Mouse (Mus musculus) thymus, postnatal 14 days (tissue): ENCODE measurements around the gene Prrt2.
A peak's percentile ranks its signal among the peaks of the same experiment; 100 is the strongest.

Experiments used
- DNase-seq: peaks from one replicate; pipeline ENCODE4 v3.0.0; 2021

Gene Prrt2

DNA sequence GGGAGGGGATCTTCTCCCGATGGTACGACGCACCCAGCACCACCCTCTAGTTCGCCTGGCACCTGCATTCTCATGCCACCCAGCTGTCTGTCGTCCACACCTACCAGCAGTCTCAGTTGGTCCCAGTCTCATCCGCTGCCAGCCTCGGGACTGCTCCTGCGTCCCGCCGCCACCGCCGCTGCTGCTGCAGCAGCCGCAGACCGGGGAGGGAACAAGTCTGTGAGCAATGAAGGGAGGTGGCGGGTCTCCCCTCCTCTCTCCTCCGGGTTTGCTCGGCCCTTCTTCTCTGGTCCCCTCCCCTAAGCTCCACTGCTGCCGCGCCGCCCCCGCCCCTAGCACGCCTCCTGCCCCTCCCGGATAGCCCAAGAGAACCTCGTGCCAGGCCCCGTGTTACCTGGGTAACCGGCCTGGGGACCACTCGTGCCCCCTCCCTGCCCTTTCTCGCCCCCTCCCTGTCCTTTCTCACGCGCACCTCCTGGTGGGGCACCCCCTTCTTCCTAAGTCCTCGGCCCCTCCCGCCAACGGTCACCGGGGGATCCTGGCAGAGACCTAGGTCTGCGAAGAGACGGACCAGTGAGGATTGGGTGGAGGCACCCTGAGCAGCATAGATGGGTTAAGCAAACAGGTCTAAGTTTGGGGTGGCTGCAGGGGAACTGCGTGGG is at the start of gene Prrt2, which contains the start of gene Gm42742:
Prrt2 (minus strand) TSS at position 311 of the 662 bp plus-strand sequence.
Gm42742 (minus strand) TSS at position 197 of the 662 bp plus-strand sequence.
- DNase-seq = peak; percentile 80

DNA sequence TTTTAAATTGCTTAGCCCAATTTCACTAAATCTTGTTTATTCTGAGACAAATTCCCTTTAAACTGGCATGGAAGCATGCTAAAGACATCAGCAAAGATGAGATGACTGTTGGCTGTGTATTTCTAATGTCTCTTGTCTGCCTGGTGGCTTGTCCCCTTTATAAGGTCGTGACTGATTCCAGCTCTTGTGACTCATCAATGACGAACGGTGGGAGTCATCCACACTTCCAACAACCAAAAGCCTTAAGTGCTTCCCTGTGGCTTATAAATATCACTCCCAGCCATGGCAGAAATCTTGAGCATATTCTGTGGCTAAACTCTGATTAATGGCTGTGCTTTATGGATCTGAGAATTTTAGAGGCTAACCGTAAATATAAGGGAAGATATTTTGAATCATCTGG is 45.3 kb upstream of the Prrt2 start:
- no peak for DNase-seq

DNA sequence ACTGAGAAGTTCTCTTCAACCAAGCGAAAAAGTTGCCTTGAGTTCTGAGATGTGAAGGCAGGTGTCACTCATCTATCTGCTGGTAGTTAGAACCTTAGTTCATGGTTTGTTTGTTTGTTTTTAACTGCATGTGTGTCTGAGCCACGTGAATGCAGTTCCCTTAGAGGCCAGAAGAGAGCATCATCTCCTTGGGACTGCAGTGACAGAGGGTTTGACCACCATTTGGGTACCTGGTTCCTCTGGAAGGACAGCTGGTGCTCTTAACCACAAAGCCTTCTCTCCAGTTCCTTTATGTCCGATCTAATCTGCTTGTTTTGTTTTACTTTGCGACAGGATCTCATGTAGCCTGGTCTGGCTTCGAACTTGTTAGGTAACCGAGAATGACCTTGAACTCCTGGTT is 44.5 kb upstream of the Prrt2 start:
- no peak for DNase-seq

DNA sequence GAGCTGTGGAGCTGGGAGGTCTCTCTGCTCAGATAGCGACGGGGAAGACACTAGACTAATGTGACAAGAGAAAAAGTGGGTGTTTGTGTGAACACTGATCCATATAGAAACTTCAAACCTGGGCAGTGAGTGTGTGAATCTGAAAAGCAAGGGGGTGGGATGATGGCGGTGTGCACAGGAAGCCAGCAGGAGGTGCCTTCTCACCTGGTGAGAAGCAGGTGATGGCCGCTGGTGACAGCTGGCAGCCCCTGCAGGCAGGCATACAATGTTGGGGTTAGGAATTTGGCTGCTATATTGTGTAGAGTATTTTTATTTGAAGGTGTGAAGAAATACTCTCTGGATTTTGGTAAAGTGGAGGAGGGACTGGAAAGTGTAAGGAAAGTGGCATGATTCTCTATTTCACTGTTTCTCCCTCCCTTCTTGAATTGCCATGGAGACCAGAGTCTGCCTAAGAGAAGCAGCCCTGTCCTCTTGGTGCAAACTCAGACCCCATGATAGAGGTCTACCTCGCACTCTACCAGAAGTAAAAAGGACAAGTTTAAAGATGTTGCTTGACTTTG is 34.1 kb upstream of the Prrt2 start:
- peak; percentile 50 for DNase-seq

DNA sequence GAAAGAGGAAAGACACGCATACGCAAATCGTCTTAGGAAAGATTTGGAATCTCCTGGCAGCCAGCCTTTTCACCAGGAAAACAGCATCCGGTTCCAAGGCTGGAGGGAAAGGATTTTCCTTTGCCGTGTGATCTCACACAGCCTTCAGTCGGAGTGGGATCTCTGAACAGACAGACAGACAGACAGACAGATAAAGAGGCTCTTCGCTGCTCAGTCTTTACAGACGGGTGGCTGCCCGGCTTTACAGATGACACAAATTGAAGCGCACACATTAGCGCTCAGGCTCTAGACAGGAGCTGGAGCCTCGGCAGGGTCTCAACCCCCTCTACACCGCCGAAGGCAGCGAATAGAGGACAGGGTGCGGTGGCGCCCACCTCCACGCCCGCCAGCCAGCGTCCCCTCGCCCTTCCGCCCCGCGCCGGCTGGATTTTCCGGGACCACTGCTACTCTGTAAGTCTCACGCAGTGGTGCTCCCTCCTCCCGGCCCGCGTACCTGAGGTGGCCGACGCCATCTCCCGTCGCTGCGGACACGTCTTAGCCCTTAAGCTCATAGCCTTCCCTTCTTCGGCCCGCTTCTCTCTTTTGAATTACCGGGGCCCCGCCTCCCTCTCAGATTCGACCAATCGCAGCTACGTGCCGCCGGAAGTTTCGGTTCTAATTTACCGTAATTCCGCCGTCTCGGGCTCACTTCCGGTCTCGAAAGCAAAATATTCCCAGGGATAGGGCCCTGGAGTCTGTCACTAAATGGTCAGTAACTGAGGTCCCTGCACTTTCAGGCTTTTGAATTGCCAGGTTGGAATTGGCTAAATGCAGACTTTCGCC is 21.1 kb upstream of the Prrt2 start, which contains the start of gene Kif22:
Kif22 (minus strand) TSS at position 621 of the 822 bp plus-strand sequence.
- peak; percentile 91 for DNase-seq

DNA sequence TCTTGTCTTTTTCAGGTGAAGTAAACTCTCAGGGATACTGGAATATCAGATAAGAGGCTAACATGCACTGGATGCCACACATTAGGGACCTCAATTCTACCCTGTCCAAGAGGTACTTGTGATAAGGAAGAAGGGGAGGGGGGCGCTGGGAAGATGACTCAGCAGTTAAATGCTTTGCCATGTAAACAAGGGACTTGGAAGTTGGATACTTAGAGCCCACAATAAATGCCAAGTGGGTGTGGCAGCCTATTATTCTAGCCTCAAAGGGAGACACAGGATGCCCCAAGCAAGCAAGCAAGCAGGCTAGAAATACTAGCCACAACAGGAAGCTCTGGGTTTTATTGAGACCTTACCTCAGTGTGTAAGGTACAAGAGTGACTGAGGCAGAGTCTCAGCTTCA is 10.2 kb upstream of the Prrt2 start:
- no peak for DNase-seq

DNA sequence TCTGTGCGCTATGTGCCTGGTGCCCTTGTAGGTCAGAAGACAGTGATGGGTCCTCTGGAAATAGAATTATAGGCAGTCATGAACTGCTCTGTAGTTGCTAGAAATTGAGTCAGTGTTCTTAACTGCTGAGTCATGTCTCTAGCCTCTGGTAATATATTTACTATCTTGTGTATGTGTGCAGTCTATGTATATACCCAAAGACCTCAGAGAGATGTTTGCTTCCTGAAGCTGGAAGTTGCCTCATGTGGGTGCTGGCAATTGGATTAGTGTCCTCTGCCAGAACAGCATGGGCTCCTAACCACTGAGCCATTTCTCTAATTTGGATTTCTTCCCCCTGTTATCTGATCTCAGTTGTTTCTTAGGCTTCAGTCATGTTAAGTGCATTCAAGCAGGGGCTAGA is 9.2 kb upstream of the Prrt2 start:
- no peak for DNase-seq

DNA sequence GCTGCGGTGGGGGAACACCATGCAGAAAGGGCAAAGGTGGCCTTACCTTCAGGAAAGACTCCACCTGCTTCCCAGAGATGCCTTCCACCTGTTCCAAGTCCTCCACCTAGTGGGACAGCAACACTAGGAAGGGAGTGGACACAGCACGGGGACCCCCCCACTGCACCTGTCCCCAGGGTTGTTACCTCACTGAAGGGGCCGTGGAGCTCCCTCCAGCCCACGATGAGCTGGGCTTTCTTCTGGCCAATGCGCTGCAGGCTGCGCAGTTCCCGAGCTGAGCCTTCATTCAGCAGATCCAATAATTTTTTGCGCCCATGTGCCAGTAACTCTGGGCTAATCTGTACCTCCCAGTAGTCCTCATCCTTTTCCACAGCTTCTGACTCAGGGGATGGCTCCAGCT is 6.9 kb upstream of the Prrt2 start:
- no peak for DNase-seq

DNA sequence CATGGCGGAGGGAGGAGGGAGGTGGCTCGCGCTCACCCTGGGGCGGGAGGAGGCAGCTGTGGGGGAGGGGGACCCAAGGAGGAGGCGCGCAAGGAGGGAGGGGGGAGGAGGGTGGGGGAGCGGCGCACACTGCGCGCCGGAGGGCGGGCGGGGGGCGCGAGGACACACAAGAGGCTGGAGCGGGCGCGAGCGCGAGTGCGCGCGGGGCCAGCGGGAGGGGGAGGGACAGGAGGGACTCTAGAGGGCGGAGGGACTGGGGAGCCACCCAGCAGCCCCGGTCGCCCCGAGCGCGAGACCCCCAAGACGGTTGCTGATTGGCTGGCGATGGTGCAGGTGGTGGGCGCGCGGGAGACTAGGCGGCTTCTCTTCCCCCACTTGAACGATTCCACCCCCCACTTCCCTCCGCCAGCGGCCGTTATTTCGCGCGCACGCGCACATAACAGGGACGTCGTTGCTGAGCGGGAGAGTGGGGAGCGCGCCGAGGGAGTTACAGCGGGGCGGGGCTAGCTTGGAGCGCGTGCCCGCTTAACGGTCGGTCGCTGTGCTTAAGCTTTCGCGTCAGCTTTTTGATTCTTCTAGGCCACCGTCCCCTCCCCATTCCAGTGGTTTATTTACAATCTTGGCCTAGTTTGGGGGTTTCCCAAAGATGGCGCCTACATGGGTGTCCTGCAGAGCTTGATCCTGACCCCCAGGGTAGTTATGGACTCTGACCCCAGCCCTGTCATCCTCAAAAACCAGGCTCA is 6.1 kb upstream of the Prrt2 start, which contains the start of gene Maz:
Maz (minus strand) TSS at position 54 of the 743 bp plus-strand sequence.
- peak; percentile 100 for DNase-seq

DNA sequence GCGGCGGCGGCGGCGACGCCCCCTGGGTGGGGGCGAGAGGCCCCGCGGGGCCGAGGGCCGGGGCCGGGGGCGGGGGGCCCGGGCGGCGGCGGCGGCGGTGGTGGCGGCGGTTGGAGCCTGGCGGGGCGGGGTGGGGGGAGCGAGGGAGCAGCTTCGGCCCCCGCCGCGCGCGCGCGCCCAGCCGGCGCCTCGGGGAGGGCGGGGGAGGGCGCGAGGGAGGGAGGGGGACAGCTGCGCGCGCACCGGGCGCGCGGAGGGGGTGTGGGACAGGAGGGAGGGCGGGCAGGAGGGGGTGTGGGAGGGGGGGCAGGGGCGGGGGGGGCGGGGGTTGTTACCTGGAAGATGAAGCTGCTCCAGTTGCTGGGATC is 5.6 kb upstream of the Prrt2 start:
- peak; percentile 91 for DNase-seq

DNA sequence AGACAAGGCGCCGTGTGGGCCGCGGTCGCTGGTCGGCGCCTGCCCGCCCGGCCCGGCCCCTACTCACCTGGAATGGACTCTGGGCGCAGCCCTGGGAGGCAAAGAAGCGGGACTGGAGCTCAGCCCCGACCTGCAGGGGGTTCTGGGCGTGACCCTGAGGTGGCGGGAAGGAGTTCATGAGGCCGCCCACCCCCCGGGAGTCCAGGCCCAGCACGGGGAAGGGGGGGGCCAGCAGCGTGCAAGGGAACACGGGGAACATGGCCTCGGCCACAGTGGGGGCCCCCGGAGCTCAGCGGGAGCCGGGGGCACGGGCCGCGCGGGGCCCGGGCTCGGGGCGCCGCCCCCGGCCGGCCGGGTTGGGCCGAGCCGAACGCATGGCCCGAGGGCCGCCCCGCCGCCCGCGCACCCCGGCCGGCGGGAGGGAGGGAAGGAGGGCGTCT is 5.2 kb upstream of the Prrt2 start:
- DNase-seq = peak; percentile 86

DNA sequence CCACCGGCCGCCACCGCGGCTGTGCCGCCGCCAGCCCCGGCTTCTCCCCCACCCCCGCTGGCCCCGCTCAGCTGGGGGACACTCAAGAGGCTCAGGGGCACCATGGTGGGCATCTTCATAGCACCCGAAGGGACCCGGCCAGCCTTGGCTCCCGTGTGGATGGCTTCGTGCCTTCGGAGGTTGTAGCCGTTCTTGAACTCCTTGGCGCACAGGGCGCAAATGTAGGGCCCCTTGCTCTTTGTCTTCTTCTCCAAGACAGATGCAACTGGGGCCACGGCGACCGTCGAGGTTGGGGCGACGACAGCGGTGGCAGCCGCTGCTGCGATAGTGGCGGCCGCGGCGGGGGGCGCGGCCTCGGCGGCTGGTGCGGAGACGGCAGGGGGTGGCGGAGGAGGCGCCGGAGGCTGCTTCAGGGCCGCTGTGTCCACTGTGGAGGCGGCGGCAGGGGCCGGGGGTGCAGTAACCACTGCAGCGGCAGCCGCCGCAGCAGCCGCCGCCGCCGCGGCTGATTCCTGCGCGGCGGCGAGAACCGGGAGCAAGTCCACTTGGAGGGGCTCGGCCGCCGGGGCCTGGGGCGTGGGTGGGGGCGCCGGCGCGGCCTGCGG is 4.6 kb upstream of the Prrt2 start:
- peak; percentile 71 for DNase-seq

DNA sequence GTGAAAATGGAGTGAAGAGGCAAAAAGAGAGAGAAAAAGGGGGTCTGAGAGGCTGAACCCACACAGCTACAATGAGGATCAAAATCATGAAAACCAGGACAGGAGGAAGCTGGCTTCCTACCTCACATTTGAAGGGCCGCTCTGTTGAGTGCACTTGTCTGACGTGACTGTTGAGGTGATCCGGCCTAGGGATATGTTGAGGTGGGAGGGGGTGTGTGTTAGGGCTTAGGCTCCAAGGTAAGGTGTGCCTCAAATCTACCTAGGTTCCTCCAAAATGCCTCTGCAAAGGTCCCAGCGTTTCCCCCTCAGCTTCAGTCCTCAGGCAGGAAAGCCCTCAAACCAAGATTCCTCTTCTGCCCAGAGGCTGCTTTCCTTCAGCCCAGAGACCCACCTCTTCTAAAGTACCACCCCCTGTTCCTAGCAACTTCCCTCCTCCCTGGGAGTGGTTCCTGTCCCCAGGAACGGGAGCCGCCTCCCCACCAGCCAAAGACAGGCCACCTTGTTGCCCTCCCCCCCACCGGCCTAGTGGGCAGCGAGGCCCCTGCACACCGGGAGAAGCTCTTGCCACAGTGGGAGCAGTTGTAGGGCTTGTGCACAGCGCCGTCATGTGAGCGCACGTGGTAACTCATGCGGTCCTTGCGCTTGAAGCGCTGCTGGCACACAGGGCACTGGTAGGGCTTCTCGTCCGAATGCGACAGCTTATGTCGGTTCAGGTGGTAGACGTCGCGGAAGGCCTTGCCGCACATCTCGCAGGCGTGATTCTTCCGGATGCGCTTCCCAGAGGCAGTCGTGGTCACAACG is 3.9 kb upstream of the Prrt2 start:
- peak; percentile 89 for DNase-seq

DNA sequence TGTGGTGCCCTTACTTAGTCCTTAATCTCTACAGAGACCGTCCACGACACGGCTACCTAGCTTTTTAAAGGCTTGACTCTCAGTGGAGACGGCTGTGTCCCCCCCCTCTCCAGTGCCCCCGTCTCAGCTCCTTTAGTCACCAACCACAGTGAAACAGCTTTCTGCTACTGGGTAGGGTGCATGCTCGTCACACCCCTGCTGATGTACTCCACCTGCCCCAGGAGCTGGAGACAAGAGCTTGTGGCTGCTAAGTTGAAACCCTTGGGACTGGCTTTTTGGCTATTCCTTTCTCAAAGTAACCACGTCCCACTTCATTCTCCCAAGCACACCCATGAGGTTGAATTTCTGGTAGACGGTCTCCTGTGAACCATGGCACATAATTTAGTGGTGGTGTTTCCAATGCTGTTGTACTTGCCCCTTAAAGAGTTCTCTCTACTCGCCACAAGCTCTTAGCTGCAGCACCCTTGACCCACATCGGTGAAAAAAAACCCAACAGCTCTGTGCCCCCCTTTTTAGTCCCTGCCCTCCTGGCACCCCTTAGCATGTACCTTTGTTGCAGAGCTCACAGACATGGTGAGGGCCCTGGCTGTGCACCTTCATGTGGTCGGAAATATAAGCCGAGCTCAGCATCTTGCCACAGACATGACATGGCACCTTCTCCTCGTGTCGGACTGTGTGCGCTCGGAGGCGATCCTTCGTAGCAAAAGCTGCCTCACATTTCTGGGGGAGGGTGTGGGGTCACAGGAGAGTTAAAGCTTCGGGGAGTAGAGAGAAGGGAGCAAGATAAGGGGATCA is 3.1 kb upstream of the Prrt2 start:
- peak; percentile 78 for DNase-seq

DNA sequence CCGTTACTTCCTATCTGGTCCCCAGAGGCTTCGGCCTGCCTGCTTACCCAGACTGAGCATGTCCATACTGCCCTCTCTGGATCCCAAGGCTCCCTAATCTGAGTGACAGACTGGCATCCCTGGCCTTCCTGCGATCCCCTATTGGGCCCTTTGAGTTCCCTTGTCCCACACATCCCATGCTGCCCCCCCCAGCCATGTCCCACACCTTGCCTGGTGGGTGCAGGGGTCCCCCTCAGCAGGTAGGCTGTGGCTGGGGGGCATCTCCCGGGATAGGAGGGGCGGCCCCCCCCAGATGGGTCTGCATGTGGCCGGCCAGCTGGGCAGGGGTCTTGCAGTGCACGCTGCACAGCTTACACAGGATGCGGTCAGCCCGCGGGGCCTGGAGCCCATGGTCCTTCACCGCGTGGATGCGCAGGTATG is 2.3 kb upstream of the Prrt2 start:
- DNase-seq = peak; percentile 42

DNA sequence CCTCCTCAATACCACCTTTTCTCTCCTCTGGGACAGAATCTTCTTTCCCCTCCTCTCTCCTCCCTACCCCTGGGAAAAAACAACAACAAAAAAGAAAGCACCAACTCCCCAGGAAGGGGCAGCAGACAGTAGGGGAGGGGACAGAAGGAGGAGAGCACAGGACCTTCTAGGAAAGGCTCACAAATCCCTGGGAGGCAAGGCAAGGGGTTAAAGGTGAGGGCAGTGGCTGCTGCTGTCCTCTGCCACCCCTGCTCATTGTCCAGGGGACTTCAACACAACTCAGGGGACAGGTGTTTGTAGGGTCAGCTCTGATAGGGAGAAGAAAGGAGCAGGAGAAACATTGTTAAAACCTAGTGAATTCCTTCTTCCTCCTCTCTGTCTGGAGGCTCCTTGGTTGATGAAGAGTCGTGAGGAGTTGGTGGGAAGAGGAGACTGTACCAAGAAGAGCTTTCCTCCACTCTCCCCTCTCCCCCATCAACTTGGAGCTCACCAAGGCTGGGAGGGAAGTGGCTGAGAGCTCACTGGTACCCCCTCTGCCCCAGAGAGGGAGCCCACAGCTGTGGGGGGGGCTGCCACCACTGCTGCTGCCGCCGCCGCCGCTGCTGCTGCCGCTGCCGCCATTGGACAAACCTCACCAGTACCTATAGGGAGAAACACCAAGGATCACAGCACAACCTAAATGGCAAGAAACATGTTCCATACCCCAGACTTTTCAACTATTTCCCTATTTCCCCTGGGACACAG is 1.7 kb upstream of the Prrt2 start:
- DNase-seq = peak; percentile 58

DNA sequence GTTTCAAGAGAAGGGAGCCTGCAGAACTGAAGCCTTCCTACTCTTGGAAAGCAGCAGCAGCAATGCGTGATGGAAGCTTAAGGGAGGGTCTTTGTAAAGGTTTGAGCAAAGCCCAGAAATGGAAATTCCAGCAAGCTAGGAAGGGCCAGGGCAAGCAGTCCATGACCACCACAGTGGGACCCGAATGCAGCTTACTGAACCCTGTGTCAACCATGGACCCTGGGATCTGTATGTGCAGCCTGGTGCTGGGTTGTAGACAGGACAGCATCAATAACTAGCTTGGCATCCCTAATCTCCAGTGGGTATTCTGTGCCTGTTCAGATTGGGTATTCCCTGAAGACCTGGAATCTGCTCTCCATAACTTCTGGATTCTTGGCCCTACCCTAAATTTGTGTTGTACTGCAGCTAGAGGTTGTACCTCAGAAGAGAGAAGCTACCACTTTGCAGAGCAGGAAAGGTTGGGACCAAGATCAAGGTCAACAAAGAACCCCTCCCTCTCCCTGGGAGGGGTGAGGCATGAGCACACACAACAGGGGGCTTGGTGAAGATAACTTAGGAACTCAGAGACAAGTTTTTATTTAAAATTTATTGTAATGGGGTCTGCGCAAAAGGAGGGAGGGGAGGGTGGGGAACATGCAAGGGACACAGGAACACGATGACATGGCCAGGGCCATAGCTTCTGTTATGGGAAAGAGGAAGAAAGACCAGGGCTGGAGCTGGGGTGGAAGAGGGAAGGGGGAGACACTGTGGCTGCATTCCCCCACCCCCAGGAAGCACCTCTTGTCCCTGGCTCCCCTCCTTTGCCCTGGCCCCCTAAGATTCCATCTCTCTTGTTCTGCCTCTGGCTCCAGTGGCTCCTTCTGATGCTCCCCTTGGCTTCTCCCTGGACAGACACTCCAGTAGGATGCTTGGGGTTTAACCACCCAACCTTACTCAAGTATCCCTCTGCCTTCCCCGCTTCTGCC is 834 bp upstream of the Prrt2 start:
- DNase-seq = peak; percentile 27

DNA sequence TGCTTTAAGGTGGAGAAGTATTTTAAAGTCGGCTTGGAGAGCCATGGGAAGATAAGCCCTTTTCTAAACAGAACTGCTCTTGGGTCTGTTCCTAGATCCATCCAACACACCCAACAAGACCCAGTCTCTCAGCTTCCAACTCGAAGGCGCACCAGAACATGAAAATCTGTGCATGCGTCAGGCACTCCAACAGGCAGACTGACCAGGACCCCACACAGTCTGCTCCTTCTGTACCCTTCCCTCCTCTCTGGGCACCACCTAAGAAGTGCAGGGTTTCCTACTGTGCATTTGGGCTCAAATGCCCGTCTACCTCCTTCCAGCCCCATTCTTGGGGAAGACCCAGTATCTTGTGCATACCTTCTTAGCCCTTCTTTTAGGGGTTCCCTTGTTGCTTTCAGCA is 520 bp downstream of the Prrt2 start:
- DNase-seq = no peak

DNA sequence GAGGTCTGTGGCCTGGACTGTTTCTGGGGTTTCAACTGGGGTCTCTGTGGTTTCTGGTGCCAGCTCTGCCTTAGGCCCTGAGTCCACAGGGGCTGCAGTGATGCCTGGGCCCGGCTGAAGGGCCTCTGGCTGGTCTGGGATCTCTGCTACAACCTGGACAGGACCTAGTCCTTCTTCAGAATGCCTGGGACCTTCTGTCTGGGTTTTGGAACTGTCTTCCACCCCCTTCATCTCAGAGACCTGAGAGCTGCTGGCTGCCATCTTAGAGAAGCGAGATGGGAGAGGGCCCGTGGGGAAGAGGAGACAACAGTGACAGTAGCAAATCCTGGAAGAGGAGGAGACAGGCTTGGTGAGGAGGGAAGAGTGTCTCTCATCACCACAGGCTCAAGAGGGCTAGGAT is 980 bp downstream of the Prrt2 start:
- DNase-seq = no peak
